Mouse (Mus musculus) forebrain, embryonic 15.5 days (tissue): Measurements from ENCODE around the gene Plppr2. TPM values are rescaled to one million over a fixed set of nuclear protein-coding genes. Genes with fewer than 3 reads are reported as not detected.

ENCODE experiments used
- ATAC-seq: fragments of 200-750 bp; cut with Nextera tagmentation; replicated peaks from 2 replicates; pipeline ENCODE4 v1.8.0; 2017; ENCODE audit warnings: mild to moderate bottlenecking, moderate TSS enrichment, moderate library complexity
- H3K27ac ChIP-seq: fragments of 300-500 bp; sonication (generic); replicated peaks from 2 replicates; pipeline ENCODE4 v1.5.1; 2015; ENCODE audit warnings: mild to moderate bottlenecking, inconsistent platforms
- H3K27me3 ChIP-seq: fragments of 300-500 bp; sonication (generic); 2 replicates; pipeline ENCODE4 v1.6.1; 2015; ENCODE audit warnings: inconsistent platforms
- H3K36me3 ChIP-seq: fragments of 300-500 bp; sonication (generic); 2 replicates; pipeline ENCODE4 v1.6.1; 2015; ENCODE audit warnings: mild to moderate bottlenecking, inconsistent platforms
- H3K4me1 ChIP-seq: fragments of 300-500 bp; sonication (generic); 2 replicates; pipeline ENCODE4 v1.6.1; 2015; ENCODE audit warnings: inconsistent platforms
- H3K4me2 ChIP-seq: fragments of 300-500 bp; sonication (generic); replicated peaks from 2 replicates; pipeline ENCODE4 v1.6.1; 2015; ENCODE audit warnings: mild to moderate bottlenecking, inconsistent platforms
- H3K4me3 ChIP-seq: fragments of 300-500 bp; sonication (generic); 2 replicates; pipeline ENCODE4 v1.5.1; 2015; ENCODE audit warnings: mild to moderate bottlenecking, inconsistent platforms
- H3K9ac ChIP-seq: fragments of 300-500 bp; sonication (generic); replicated peaks from 2 replicates; pipeline ENCODE4 v1.6.1; 2015; ENCODE audit warnings: mild to moderate bottlenecking, inconsistent platforms
- H3K9me3 ChIP-seq: fragments of 300-500 bp; sonication (generic); 2 replicates; pipeline ENCODE4 v1.6.1; 2016; ENCODE audit warnings: inconsistent platforms
- WGBS: fragments of 180-500 bp; shearing (Covaris S2); methylation state at CpG from one replicate; pipeline ENCODE4 v1.1.7; 2015; ENCODE audit warnings: mixed read lengths; 5-methylcytosine and 5-hydroxymethylcytosine counted together
- polyA plus RNA-seq: library from polyadenylated mRNA; unstranded; fragments of >200 nt; fragmentation: Nextera tagmentation; extraction: Ambion mirVana; gene quantifications from 2 replicates; pipeline ENCODE4 v1.2.1, GENCODE M21; 2015

The Plppr2 gene
- polyA plus RNA-seq, 1 experiment from 2014 or later = 73.0 TPM

DNA sequence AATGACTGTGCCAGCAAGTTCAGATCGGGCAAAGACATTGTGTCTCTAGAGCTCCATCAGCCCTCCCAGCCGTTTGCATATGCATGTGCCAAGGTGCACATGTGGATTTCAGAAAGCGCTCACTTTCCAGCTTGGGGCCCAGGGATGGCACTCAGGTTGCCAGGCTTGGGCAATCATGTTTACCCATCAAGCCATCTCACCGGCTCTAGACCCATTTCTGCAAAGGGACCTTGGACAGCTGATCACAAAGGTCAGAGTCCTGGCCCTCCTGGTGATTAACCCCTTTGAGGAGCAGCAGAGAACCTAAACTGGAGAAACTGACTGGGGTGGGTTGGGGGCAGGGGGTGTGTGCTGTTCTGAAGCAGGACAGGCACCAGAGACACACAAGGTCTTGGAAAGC lies 55.4 kb downstream of the Plppr2 start:
- Histone ChIP-seq H3K4me1 (peaks cover 22% of the 10 kb centered on the region), H3K27me3 (peaks cover 44% of the 10 kb centered on the region), H3K9ac (no peak overlapping the region), H3K4me3 (no peak overlapping the region), H3K9me3 (no peaks in the 10 kb centered on the region), H3K27ac (no peak overlapping the region), H3K4me2 (no peak overlapping the region), H3K36me3 (no peaks in the 10 kb centered on the region)
- 74% methylated on average over 4 of the region's 4 CpGs for WGBS
- no peak for ATAC-seq

DNA sequence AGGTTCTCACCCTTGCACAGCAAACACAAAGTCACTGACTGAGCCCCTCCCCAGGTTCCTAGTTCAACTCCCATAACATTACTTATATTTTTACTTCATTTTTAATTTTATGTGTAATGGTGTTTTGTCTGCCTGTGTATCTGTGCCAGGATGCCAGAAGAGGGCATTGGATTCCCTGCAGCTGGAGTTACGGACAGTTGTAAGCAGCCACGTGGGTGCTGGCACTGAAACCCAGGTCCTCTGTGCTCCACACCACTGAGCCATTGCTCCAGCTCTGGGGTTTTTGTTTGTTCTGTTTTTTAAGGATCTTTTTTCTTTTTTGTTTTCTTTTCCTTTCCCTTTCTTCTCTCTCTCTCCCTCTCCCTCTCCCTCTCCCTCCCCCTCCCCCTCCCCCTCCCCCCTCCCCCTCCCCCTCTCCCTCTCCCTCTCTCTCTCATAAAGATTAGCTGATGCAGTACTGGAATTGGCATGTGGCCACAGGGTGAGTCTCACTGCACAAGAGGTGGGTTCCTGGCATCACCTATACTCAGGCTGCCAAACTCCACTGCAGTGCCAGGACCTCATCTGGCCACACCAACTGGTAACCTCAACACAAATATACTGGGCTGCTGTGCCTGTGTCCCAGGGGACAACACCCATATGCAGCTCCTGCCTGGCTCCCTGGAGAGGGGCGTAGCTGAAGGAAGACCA lies 59.5 kb downstream of the Plppr2 start:
- H3K27ac ChIP-seq = no peak overlapping the region
- H3K27me3 ChIP-seq = peaks cover 3% of the 10 kb centered on the region; the same call in 1 of the 2 replicates
- ATAC-seq = no peak
- no peaks in the 10 kb centered on the region for H3K36me3 ChIP-seq
- H3K4me3 ChIP-seq = no peak overlapping the region
- WGBS = 88% methylated on average over 3 of the region's 3 CpGs
- H3K4me2 ChIP-seq = no peak overlapping the region
- H3K9me3 ChIP-seq = no peaks in the 10 kb centered on the region
- H3K9ac ChIP-seq = no peak overlapping the region
- H3K4me1 ChIP-seq = no peaks in the 10 kb centered on the region

Other genes with a start within 250 kb of the Plppr2 start
- 15.9 and 17.3 TPM in 2 replicates for gene Ldlr, start 213.6 kb upstream of the Plppr2 start, polyA plus RNA-seq
- 41.7 and 55.9 TPM in 2 replicates for gene Spc24, start 176.7 kb upstream of the Plppr2 start, polyA plus RNA-seq
- gene Kank2, start 138.3 kb upstream of the Plppr2 start, polyA plus RNA-seq = 2.9 and 3.7 TPM in 2 replicates
- gene Angptl8, start 101.5 kb upstream of the Plppr2 start, polyA plus RNA-seq = 0.27 and 0.51 TPM in 2 replicates
- 10.4 and 12.3 TPM in 2 replicates for gene Dock6, start 84.4 kb upstream of the Plppr2 start, polyA plus RNA-seq
- 33.3 and 33.8 TPM in 2 replicates for gene Rab3d, start 18.8 kb upstream of the Plppr2 start, polyA plus RNA-seq
- 7.5 and 8.8 TPM in 2 replicates for gene Ccdc159, start 9.6 kb upstream of the Plppr2 start, polyA plus RNA-seq
- 53.5 and 53.7 TPM in 2 replicates for gene Tmem205, start 9.5 kb upstream of the Plppr2 start, polyA plus RNA-seq
- 9.3 and 12.1 TPM in 2 replicates for gene Swsap1, start 18.7 kb downstream of the Plppr2 start, polyA plus RNA-seq
- gene Epor, start 26.5 kb downstream of the Plppr2 start, polyA plus RNA-seq = 1.7 and 1.8 TPM in 2 replicates
- 0.87 and 1.1 TPM in 2 replicates for gene Rgl3, start 52.4 kb downstream of the Plppr2 start, polyA plus RNA-seq
- gene Ccdc151, start 65.6 kb downstream of the Plppr2 start, polyA plus RNA-seq = 4.4 and 5.5 TPM in 2 replicates
- gene Prkcsh, start 65.8 kb downstream of the Plppr2 start, polyA plus RNA-seq = 87.2 and 91.1 TPM in 2 replicates
- 88.9 and 93.3 TPM in 2 replicates for gene Elavl3, start 115.0 kb downstream of the Plppr2 start, polyA plus RNA-seq
- gene Gm49318, start 134.2 kb downstream of the Plppr2 start, polyA plus RNA-seq = not detected in 2 replicates
- gene Zfp653, start 134.3 kb downstream of the Plppr2 start, polyA plus RNA-seq = 23.2 and 23.5 TPM in 2 replicates
- 59.2 and 59.7 TPM in 2 replicates for gene Ecsit, start 148.4 kb downstream of the Plppr2 start, polyA plus RNA-seq
- gene Cnn1, start 162.2 kb downstream of the Plppr2 start, polyA plus RNA-seq = 0.53 and 1.1 TPM in 2 replicates
- 179 and 181 TPM in 2 replicates for gene Elof1, start 180.1 kb downstream of the Plppr2 start, polyA plus RNA-seq
- 0.17 and 0.84 TPM in 2 replicates for gene Acp5, start 198.7 kb downstream of the Plppr2 start, polyA plus RNA-seq
- gene Pigyl, start 219.8 kb downstream of the Plppr2 start, polyA plus RNA-seq = 85.9 and 89.6 TPM in 2 replicates